Mouse (Mus musculus) limb, embryonic 14.5 days (tissue): ENCODE data around the gene Ift46. TPM values are rescaled to one million over a fixed set of nuclear protein-coding genes. Genes with fewer than 3 reads are reported as not detected.

Experiments used
- ATAC-seq: fragments of 200-750 bp; cut with Nextera tagmentation; 2 replicates; pipeline ENCODE4 v1.8.0; 2017; ENCODE audit warnings: low read depth, moderate number of reproducible peaks, moderate TSS enrichment; ENCODE audit not compliant: low FRiP score
- DNase-seq: peaks from one replicate; pipeline ENCODE4 v3.0.0-alpha.2; 2015; ENCODE audit warnings: low spot score
- H3K27ac ChIP-seq: fragments of 300-500 bp; sonication (generic); replicated peaks from 2 replicates; pipeline ENCODE4 v1.5.1; 2014; ENCODE audit warnings: low read depth, mild to moderate bottlenecking, low read length, moderate library complexity, mixed read lengths
- H3K27me3 ChIP-seq: fragments of 300-500 bp; sonication (generic); 2 replicates; pipeline ENCODE4 v1.6.1; 2014; ENCODE audit warnings: low read length, mixed read lengths; ENCODE audit not compliant: control insufficient read depth, insufficient read depth
- H3K36me3 ChIP-seq: fragments of 300-500 bp; sonication (generic); 2 replicates; pipeline ENCODE4 v1.6.1; 2014; ENCODE audit warnings: mild to moderate bottlenecking, low read length, moderate library complexity, mixed read lengths; ENCODE audit not compliant: control insufficient read depth, insufficient read depth
- H3K4me1 ChIP-seq: fragments of 300-500 bp; sonication (generic); 2 replicates; pipeline ENCODE4 v1.6.1; 2014; ENCODE audit warnings: antibody characterized with exemption, low read length, mixed read lengths; ENCODE audit not compliant: control insufficient read depth, insufficient read depth
- H3K4me2 ChIP-seq: fragments of 300-500 bp; sonication (generic); replicated peaks from 2 replicates; pipeline ENCODE4 v1.6.1; 2014; ENCODE audit warnings: low read depth, mild to moderate bottlenecking, low read length, moderate library complexity; ENCODE audit not compliant: severe bottlenecking
- H3K4me3 ChIP-seq: fragments of 300-500 bp; sonication (generic); replicated peaks from 2 replicates; pipeline ENCODE4 v1.5.1; 2014; ENCODE audit warnings: low read length
- H3K9ac ChIP-seq: fragments of 300-500 bp; sonication (generic); 2 replicates; pipeline ENCODE4 v1.6.1; 2014; ENCODE audit warnings: mild to moderate bottlenecking, low read depth, low read length, moderate library complexity; ENCODE audit not compliant: severe bottlenecking
- H3K9me3 ChIP-seq: fragments of 300-500 bp; sonication (generic); 2 replicates; pipeline ENCODE4 v1.6.1; 2016; ENCODE audit warnings: low read length; ENCODE audit not compliant: control insufficient read depth
- POLR2A ChIP-seq: fragments of 200-500 bp; IDR thresholded peaks from 2 replicates; pipeline ENCODE4 v1.8.0; 2012; ENCODE audit warnings: inconsistent platforms, mild to moderate bottlenecking, moderate library complexity, borderline replicate concordance; ENCODE audit not compliant: insufficient read depth, insufficient read length; ENCODE audit errors: extremely low read depth
- WGBS: fragments of 180-500 bp; shearing (Covaris S2); extraction: QIAGEN DNeasy Blood & Tissue Kit; methylation state at CpG from one replicate; pipeline ENCODE4 v1.1.7; 2014; 5-methylcytosine and 5-hydroxymethylcytosine counted together
- polyA plus RNA-seq, 2 experiments: library from polyadenylated mRNA; depleted of rRNA in 1 of 2; stranded (reverse) in 1 of 2; unstranded in 1 of 2; fragments of >200 nt; fragmentation: Nextera tagmentation in 1 of 2; extraction: Ambion mirVana in 1 of 2; gene quantifications; 2 replicates each; pipeline versions ENCODE4 v1.2.1 to v1.2.3; 2012 to 2014

The Ift46 gene
- polyA plus RNA-seq, 2 experiments: 109 to 123 TPM

- H3K9me3 ChIP-seq: no peaks in the 10 kb centered on the region
- no peak for DNase-seq
- no peaks in the 10 kb centered on the region for H3K4me1 ChIP-seq
- ATAC-seq: no peak
- H3K4me3 ChIP-seq: no peak overlapping the region
- H3K27me3 ChIP-seq: no peaks in the 10 kb centered on the region
- 88% methylated on average over 10 of the region's 10 CpGs for WGBS
- no peak overlapping the region for H3K4me2 ChIP-seq
- TF ChIP-seq POLR2A: no peak
- H3K9ac ChIP-seq: no peak overlapping the region
- H3K27ac ChIP-seq: no peak overlapping the region
- peaks cover 98% of the 10 kb centered on the region for H3K36me3 ChIP-seq
Measured at GRCm38 (mm10) chr9:44810316-44810715, 42.6 kb downstream of the Ift46 start.

GRCm38 (mm10) chr9:44814179-44814578, 46.5 kb downstream of the Ift46 start:
- WGBS: 93% methylated on average over 8 of the region's 8 CpGs
- no peaks in the 10 kb centered on the region for H3K9me3 ChIP-seq
- H3K27me3 ChIP-seq: no peaks in the 10 kb centered on the region
- H3K4me3 ChIP-seq: no peak overlapping the region
- no peak for ATAC-seq
- H3K4me1 ChIP-seq: no peaks in the 10 kb centered on the region
- no peak for DNase-seq
- H3K9ac ChIP-seq: no peak overlapping the region
- no peak overlapping the region for H3K27ac ChIP-seq
- H3K36me3 ChIP-seq: peaks cover 99% of the 10 kb centered on the region
- TF ChIP-seq POLR2A: no peak
- H3K4me2 ChIP-seq: no peak overlapping the region

- Histone ChIP-seq H3K4me3 (no peak overlapping the region), H3K27me3 (no peaks in the 10 kb centered on the region), H3K4me2 (no peak overlapping the region), H3K9me3 (no peaks in the 10 kb centered on the region), H3K27ac (no peak overlapping the region), H3K9ac (no peak overlapping the region), H3K4me1 (no peaks in the 10 kb centered on the region), H3K36me3 (peaks cover 99% of the 10 kb centered on the region)
- no peak for TF ChIP-seq POLR2A
- 83% methylated on average over 5 of the region's 5 CpGs for WGBS
- ATAC-seq: no peak
- no peak for DNase-seq
Measured at GRCm38 (mm10) chr9:44817522-44817921, 49.8 kb downstream of the Ift46 start.

GRCm38 (mm10) chr9:44819920-44820827, 52.5 kb downstream of the Ift46 start:
- no peaks in the 10 kb centered on the region for H3K27me3 ChIP-seq
- H3K9me3 ChIP-seq: no peaks in the 10 kb centered on the region
- DNase-seq: no peak
- no peak overlapping the region for H3K27ac ChIP-seq
- WGBS: 94% methylated on average over 15 of the region's 15 CpGs
- H3K4me1 ChIP-seq: no peaks in the 10 kb centered on the region
- TF ChIP-seq POLR2A: no peak
- H3K4me3 ChIP-seq: no peak overlapping the region
- H3K36me3 ChIP-seq: peaks cover 99% of the 10 kb centered on the region
- no peak for ATAC-seq
- no peak overlapping the region for H3K9ac ChIP-seq
- no peak overlapping the region for H3K4me2 ChIP-seq

- no peaks in the 10 kb centered on the region for H3K4me1 ChIP-seq
- H3K4me2 ChIP-seq: no peak overlapping the region
- no peak for DNase-seq
- 59% methylated on average over 7 of the region's 7 CpGs for WGBS
- no peak overlapping the region for H3K9ac ChIP-seq
- H3K36me3 ChIP-seq: peaks cover 99% of the 10 kb centered on the region
- H3K4me3 ChIP-seq: no peak overlapping the region
- no peak overlapping the region for H3K27ac ChIP-seq
- ATAC-seq: no peak
- no peak for TF ChIP-seq POLR2A
- no peaks in the 10 kb centered on the region for H3K9me3 ChIP-seq
- no peaks in the 10 kb centered on the region for H3K27me3 ChIP-seq
Measured at GRCm38 (mm10) chr9:44826660-44827059, 59.0 kb downstream of the Ift46 start.
